Mouse (Mus musculus) CH12.LX (cell line): ENCODE results near the gene Cnnm2. TPM values are rescaled to one million over a fixed set of nuclear protein-coding genes. Genes with fewer than 3 reads are reported as not detected.

Experiments used
- DNase-seq: peaks from one replicate; pipeline ENCODE4 v3.0.0-alpha.2; 2013; ENCODE audit errors: extremely low read depth
- H3K27ac ChIP-seq: 2 replicates; pipeline ENCODE4 v1.5.1; 2012; ENCODE audit warnings: low read depth, mild to moderate bottlenecking, control low read depth, moderate library complexity; ENCODE audit not compliant: insufficient read depth
- H3K27me3 ChIP-seq: replicated peaks from 2 replicates; pipeline ENCODE3; 2012; ENCODE audit warnings: inconsistent platforms
- H3K36me3 ChIP-seq, 2 experiments: replicated peaks in 1 of 2; 2 replicates each; pipeline versions ENCODE3 to v1.6.1; 2012; ENCODE audit warnings: inconsistent platforms in 1 of 2, low read length in 1 of 2, mild to moderate bottlenecking in 1 of 2, mixed read lengths in 1 of 2, moderate library complexity in 1 of 2; ENCODE audit not compliant: control insufficient read depth in 1 of 2, insufficient read depth in 1 of 2
- H3K4me1 ChIP-seq, 2 experiments: 2 replicates each; pipeline ENCODE4 v1.6.1; 2012; ENCODE audit warnings: inconsistent platforms in 1 of 2, moderate library complexity in 1 of 2; ENCODE audit not compliant: insufficient read depth in 2 of 2, control insufficient read depth in 1 of 2
- H3K4me2 ChIP-seq: 2 replicates; pipeline ENCODE4 v1.6.1; 2012; ENCODE audit warnings: low read depth, mild to moderate bottlenecking, control low read depth; ENCODE audit not compliant: poor library complexity, insufficient read depth, severe bottlenecking
- H3K4me3 ChIP-seq, 3 experiments: fragments of 150-350 bp in 1 of 3; sonication (generic) in 1 of 3; replicated peaks in 1 of 3; 2 replicates each; pipeline versions ENCODE3 to v1.5.1; 2011 to 2012; ENCODE audit warnings: low read depth in 2 of 3, low read length in 2 of 3, mild to moderate bottlenecking in 2 of 3, moderate library complexity in 2 of 3, control low read depth in 1 of 3, improper control_type of control experiment in 1 of 3, inconsistent platforms in 1 of 3, mixed read lengths in 1 of 3; ENCODE audit not compliant: poor library complexity in 1 of 3
- H3K79me2 ChIP-seq: replicated peaks from 2 replicates; pipeline ENCODE4 v1.6.1; 2012; ENCODE audit warnings: mild to moderate bottlenecking, moderate library complexity; ENCODE audit not compliant: control insufficient read depth, poor library complexity, insufficient read depth, severe bottlenecking; ENCODE audit errors: extremely low read depth
- H3K9ac ChIP-seq: 2 replicates; pipeline ENCODE4 v1.6.1; 2012; ENCODE audit warnings: low read depth, mild to moderate bottlenecking, control low read depth, moderate library complexity; ENCODE audit not compliant: insufficient read depth
- H3K9me3 ChIP-seq: replicated peaks from 2 replicates; pipeline ENCODE3; 2012; ENCODE audit warnings: low read length, inconsistent platforms, mixed read lengths
- BHLHE40 ChIP-seq: IDR thresholded peaks from 2 replicates; pipeline ENCODE4 v1.6.1; 2011; ENCODE audit warnings: mild to moderate bottlenecking, low read depth, low read length, improper control_type of control experiment
- CHD2 ChIP-seq: IDR thresholded peaks from 2 replicates; pipeline ENCODE4 v1.6.1; 2011; ENCODE audit warnings: low read length, improper control_type of control experiment
- ELF1 ChIP-seq: IDR thresholded peaks from 2 replicates; pipeline ENCODE4 v1.6.1; 2014; ENCODE audit warnings: low read depth, mild to moderate bottlenecking, inconsistent platforms, low read length, improper control_type of control experiment
- ETS1 ChIP-seq: conservative IDR thresholded peaks from 2 replicates; pipeline ENCODE4 v1.6.1; 2012; ENCODE audit warnings: low read depth, mild to moderate bottlenecking, inconsistent platforms, low read length, improper control_type of control experiment, moderate library complexity
- HCFC1 ChIP-seq: IDR thresholded peaks from 2 replicates; pipeline ENCODE4 v1.6.1; 2012; ENCODE audit warnings: low read depth, mild to moderate bottlenecking, inconsistent platforms, low read length, improper control_type of control experiment
- KAT2A ChIP-seq: IDR thresholded peaks from 2 replicates; pipeline ENCODE4 v1.6.1; 2012; ENCODE audit warnings: low read length, improper control_type of control experiment, inconsistent platforms; ENCODE audit not compliant: insufficient replicate concordance
- MAFK ChIP-seq: IDR thresholded peaks from 2 replicates; pipeline ENCODE4 v1.6.1; 2011; ENCODE audit warnings: low read length, improper control_type of control experiment; ENCODE audit not compliant: insufficient replicate concordance
- MEF2A ChIP-seq: IDR thresholded peaks from 2 replicates; pipeline ENCODE4 v1.6.1; 2014; ENCODE audit warnings: low read depth, mild to moderate bottlenecking, inconsistent platforms, low read length, improper control_type of control experiment, borderline replicate concordance
- MXI1 ChIP-seq: IDR thresholded peaks from 2 replicates; pipeline ENCODE4 v1.6.1; 2011; ENCODE audit warnings: mild to moderate bottlenecking, low read depth, low read length, improper control_type of control experiment
- POLR2A ChIP-seq: IDR thresholded peaks from 2 replicates; pipeline ENCODE4 v1.6.1; 2011; ENCODE audit warnings: low read depth, mild to moderate bottlenecking, improper control_type of control experiment, low read length
- POLR2AphosphoS2 ChIP-seq: IDR thresholded peaks from 2 replicates; pipeline ENCODE4 v1.6.1; 2011; ENCODE audit warnings: low read depth, low read length, improper control_type of control experiment
- RAD21 ChIP-seq: IDR thresholded peaks from 2 replicates; pipeline ENCODE4 v1.6.1; 2011; ENCODE audit warnings: low read depth, mild to moderate bottlenecking, low read length, improper control_type of control experiment, moderate library complexity
- TBP ChIP-seq: conservative IDR thresholded peaks from 2 replicates; pipeline ENCODE4 v1.6.1; 2011; ENCODE audit warnings: low read depth, low read length, improper control_type of control experiment
- USF1 ChIP-seq: IDR thresholded peaks from 2 replicates; pipeline ENCODE4 v1.6.1; 2014; ENCODE audit warnings: low read depth, mild to moderate bottlenecking, inconsistent platforms, low read length, improper control_type of control experiment
- ZC3H11A ChIP-seq: IDR thresholded peaks from 2 replicates; pipeline ENCODE4 v1.6.1; 2012; ENCODE audit warnings: low read depth, mild to moderate bottlenecking, inconsistent platforms, low read length, improper control_type of control experiment
- ZKSCAN1 ChIP-seq: IDR thresholded peaks from 2 replicates; pipeline ENCODE4 v1.6.1; 2012; ENCODE audit warnings: low read depth, inconsistent platforms, low read length, improper control_type of control experiment, borderline replicate concordance
- ZNF384 ChIP-seq: IDR thresholded peaks from 2 replicates; pipeline ENCODE4 v1.6.1; 2012; ENCODE audit warnings: low read depth, low read length, improper control_type of control experiment, inconsistent platforms
- dilution Hi-C: fragments of 300-500 bp; cut with MboI; formaldehyde crosslinking; loops from 2 replicates; pipeline ENCODE4 v1.14.3; 2020; ENCODE audit warnings: low sequenced_read_pairs; ENCODE audit not compliant: extremely low pct_unique_long_range_greater_than_20kb, extremely low pct_ligation_motif_present
- in situ Hi-C: fragments of 300-500 bp; cut with MboI; formaldehyde crosslinking; loops from 3 replicates; pipeline ENCODE4 v1.14.3; 2019; ENCODE audit warnings: low sequenced_read_pairs, low pct_ligation_motif_present, low pct_unique_long_range_greater_than_20kb, mixed read lengths
- polyA plus RNA-seq: library from polyadenylated mRNA; unstranded; fragments of >175 nt; gene quantifications from 2 replicates; pipeline ENCODE4 v1.2.1, GENCODE M21; 2012; ENCODE audit warnings: low read depth; ENCODE audit not compliant: insufficient read length
- total RNA-seq, 2 experiments: library from RNA; depleted of rRNA; stranded (reverse); fragments of 300-350 nt in 1 of 2; fragments of >200 nt in 1 of 2; gene quantifications; 2 replicates each; pipeline ENCODE4 v1.2.3; 2012 to 2014

Gene Cnnm2
- total and polyA plus RNA-seq, 3 experiments: 1.8 to 3.7 (median 2.6) TPM

GRCm38 (mm10) chr19:46864079-46864478 is 102.7 kb downstream of the Cnnm2 start:
- TF ChIP-seq MAFK (no peak), POLR2AphosphoS2 (no peak), MXI1 (no peak), KAT2A (no peak), RAD21 (no peak), TBP (no peak), POLR2A (no peak), MEF2A (no peak), USF1 (no peak)
- Histone ChIP-seq H3K27me3 (no peaks in the 10 kb centered on the region), H3K4me1 (peaks cover 4 to 5% of the 10 kb centered on the region in 2 experiments; a peak in 1 of 4 replicates), H3K36me3 (peaks cover 0 to 6% of the 10 kb centered on the region in 2 experiments), H3K4me3 (no peak overlapping the region), H3K27ac (no peak overlapping the region), H3K79me2 (no peaks in the 10 kb centered on the region), H3K9me3 (no peaks in the 10 kb centered on the region), H3K9ac (no peak overlapping the region), H3K4me2 (no peak overlapping the region)
- dilution Hi-C loops (no loop called here), in situ Hi-C loops (no loop called here)
- no peak for DNase-seq

DNA sequence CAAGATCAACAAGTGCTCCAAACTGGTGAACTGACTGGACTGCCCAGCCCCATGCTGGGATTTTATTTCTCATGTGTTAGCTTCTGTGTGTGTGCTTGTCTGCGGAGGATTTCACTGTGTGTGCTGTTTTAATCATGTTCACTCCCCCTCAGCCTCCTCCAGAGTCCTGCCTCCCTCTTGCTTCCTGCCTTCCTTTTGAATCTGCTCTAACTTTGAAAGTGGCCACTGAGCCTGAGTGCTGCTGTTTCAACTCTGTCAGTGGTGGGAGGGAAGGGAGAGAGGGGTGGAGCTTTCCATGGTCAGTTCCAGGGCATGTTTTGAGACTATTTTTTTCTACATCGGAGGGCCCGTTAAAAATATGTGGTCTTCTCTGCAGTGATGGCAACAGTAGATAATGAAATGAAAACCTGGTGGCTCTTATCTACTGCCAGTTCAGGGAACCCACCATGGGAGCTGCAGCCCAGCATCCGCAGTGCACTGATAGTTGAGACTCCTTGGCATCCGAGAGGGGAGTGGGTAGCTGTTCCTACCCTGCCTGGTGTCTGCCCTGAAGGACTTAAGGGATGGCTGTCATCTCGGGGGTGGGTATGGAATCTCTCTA is 103.4 kb downstream of the Cnnm2 start:
- Histone ChIP-seq H3K79me2 (no peaks in the 10 kb centered on the region), H3K4me2 (no peak overlapping the region), H3K27me3 (no peaks in the 10 kb centered on the region), H3K4me3 (no peak overlapping the region), H3K4me1 (peaks cover 4 to 5% of the 10 kb centered on the region in 2 experiments; a peak in 1 of 4 replicates), H3K9ac (no peak overlapping the region), H3K27ac (no peak overlapping the region), H3K36me3 (peaks cover 0 to 6% of the 10 kb centered on the region in 2 experiments), H3K9me3 (no peaks in the 10 kb centered on the region)
- TF ChIP-seq CHD2 (no peak), RAD21 (no peak), ZKSCAN1 (no peak), TBP (no peak), HCFC1 (no peak), ETS1 (no peak), ZNF384 (no peak), ZC3H11A (no peak), BHLHE40 (no peak), ELF1 (no peak)
- in situ Hi-C loops (no loop called here), dilution Hi-C loops (no loop called here)
- DNase-seq: no peak
